Mouse (Mus musculus): Measurements from ENCODE around the gene Serpina1e. TPM values are rescaled to one million over a fixed set of nuclear protein-coding genes. Genes with fewer than 3 reads are reported as not detected.

Gene Serpina1e
- polyA plus RNA-seq, 1 experiment from 2014 or later = not detected

Other genes starting within 250 kb of the Serpina1e start
- not detected in 2 replicates for gene Serpina1d, start 185.4 kb downstream of the Serpina1e start, polyA plus RNA-seq (2016; fragmentation: Nextera tagmentation; extraction: Ambion mirVana)
- 0.50 TPM in 1 of 2 replicates, not detected in the other for gene Serpina1b, start 128.6 kb downstream of the Serpina1e start, polyA plus RNA-seq (2016; fragmentation: Nextera tagmentation; extraction: Ambion mirVana)
- not detected in 2 replicates for gene Serpina1a, start 95.4 kb downstream of the Serpina1e start, polyA plus RNA-seq (2016; fragmentation: Nextera tagmentation; extraction: Ambion mirVana)
- gene Serpina1c, start 54.1 kb downstream of the Serpina1e start, polyA plus RNA-seq (2016; fragmentation: Nextera tagmentation; extraction: Ambion mirVana) = not detected in 2 replicates
- gene Serpina11, start 31.0 kb upstream of the Serpina1e start, polyA plus RNA-seq (2016; fragmentation: Nextera tagmentation; extraction: Ambion mirVana) = not detected in 2 replicates
- not detected in 2 replicates for gene Serpina9, start 54.8 kb upstream of the Serpina1e start, polyA plus RNA-seq (2016; fragmentation: Nextera tagmentation; extraction: Ambion mirVana)
- gene Serpina12, start 85.5 kb upstream of the Serpina1e start, polyA plus RNA-seq (2016; fragmentation: Nextera tagmentation; extraction: Ambion mirVana) = not detected in 2 replicates
- not detected in 2 replicates for gene Serpina5, start 142.1 kb upstream of the Serpina1e start, polyA plus RNA-seq (2016; fragmentation: Nextera tagmentation; extraction: Ambion mirVana)
- not detected in 2 replicates for gene Serpina3a, start 153.7 kb upstream of the Serpina1e start, polyA plus RNA-seq (2016; fragmentation: Nextera tagmentation; extraction: Ambion mirVana)
- gene Serpina3b, start 169.0 kb upstream of the Serpina1e start, polyA plus RNA-seq (2016; fragmentation: Nextera tagmentation; extraction: Ambion mirVana) = not detected in 2 replicates
- not detected in 2 replicates for gene Serpina3c, start 194.9 kb upstream of the Serpina1e start, polyA plus RNA-seq (2016; fragmentation: Nextera tagmentation; extraction: Ambion mirVana)

All from limb, embryonic 12.5 days (tissue).